Mouse (Mus musculus) brain, embryonic 14.5 days (tissue): ENCODE measurements at regions not wholly inside any gene's neighbourhood (a gene's known extent, or its start where the extent isn't known, plus 50 kb on each side); places are given as distances from the start of the nearest gene placed in this dataset.

Experiments used
- CTCF ChIP-seq: fragments of 200-500 bp; IDR thresholded peaks from 2 replicates; pipeline ENCODE4 v1.5.1; 2012; ENCODE audit warnings: inconsistent platforms, mild to moderate bottlenecking, moderate library complexity, borderline replicate concordance; ENCODE audit not compliant: insufficient read depth, insufficient read length; ENCODE audit errors: extremely low read depth
- POLR2A ChIP-seq: fragments of 200-500 bp; IDR thresholded peaks from 2 replicates; pipeline ENCODE4 v1.6.1; 2012; ENCODE audit warnings: mild to moderate bottlenecking, inconsistent platforms, borderline replicate concordance; ENCODE audit not compliant: poor library complexity, insufficient read depth, insufficient read length, severe bottlenecking; ENCODE audit errors: extremely low read depth

GRCm38 (mm10) chr11:31564742-31565510 is 106.8 kb downstream of the Bod1 start:
- TF ChIP-seq POLR2A (no peak), CTCF (no peak)
